Mouse (Mus musculus) yolk sac, embryonic 10.5 days (tissue): ENCODE results near the gene Dgkg.

Experiments used
- DNase-seq: peaks from one replicate; pipeline ENCODE4 v3.0.0-alpha.2; 2017; ENCODE audit warnings: low spot score

Dgkg gene

GRCm38 (mm10) chr16:22545799-22546198 is 111.2 kb downstream of the Dgkg start:
- DNase-seq, result no peak

- DNase-seq, result peak; percentile 59
Observed at GRCm38 (mm10) chr16:22545016-22545561, 111.9 kb downstream of the Dgkg start.

GRCm38 (mm10) chr16:22542691-22543141 is 114.3 kb downstream of the Dgkg start:
- DNase-seq, result no peak

- no peak for DNase-seq
Observed at GRCm38 (mm10) chr16:22539275-22539674, 117.7 kb downstream of the Dgkg start.

GRCm38 (mm10) chr16:22536581-22537160 is 120.3 kb downstream of the Dgkg start:
- no peak for DNase-seq

GRCm38 (mm10) chr16:22533087-22533486 is 123.9 kb downstream of the Dgkg start:
- no peak for DNase-seq

GRCm38 (mm10) chr16:22531834-22532233 is 125.2 kb downstream of the Dgkg start:
- no peak for DNase-seq

GRCm38 (mm10) chr16:22531041-22531440 is 126.0 kb downstream of the Dgkg start:
- no peak for DNase-seq

- no peak for DNase-seq
Observed at GRCm38 (mm10) chr16:22527499-22527939, 129.5 kb downstream of the Dgkg start.

GRCm38 (mm10) chr16:22526386-22526785 is 130.6 kb downstream of the Dgkg start:
- DNase-seq, result no peak

GRCm38 (mm10) chr16:22517431-22518384 is 139.3 kb downstream of the Dgkg start:
- peak; percentile 63 for DNase-seq

GRCm38 (mm10) chr16:22515476-22515875 is 141.5 kb downstream of the Dgkg start:
- DNase-seq, result no peak

GRCm38 (mm10) chr16:22510861-22511637 is 146.0 kb downstream of the Dgkg start:
- DNase-seq, result peak; percentile 83

GRCm38 (mm10) chr16:22508936-22509563 is 148.0 kb downstream of the Dgkg start:
- no peak for DNase-seq

GRCm38 (mm10) chr16:22505656-22506055 is 151.4 kb downstream of the Dgkg start:
- no peak for DNase-seq

- DNase-seq, result no peak
Observed at GRCm38 (mm10) chr16:22504851-22505250, 152.2 kb downstream of the Dgkg start.

GRCm38 (mm10) chr16:22504049-22504448 is 153.0 kb downstream of the Dgkg start:
- DNase-seq, result no peak

GRCm38 (mm10) chr16:22503467-22503866 is 153.6 kb downstream of the Dgkg start:
- DNase-seq, result no peak

GRCm38 (mm10) chr16:22501855-22502254 is 155.2 kb downstream of the Dgkg start:
- DNase-seq, result no peak

- no peak for DNase-seq
Observed at GRCm38 (mm10) chr16:22500561-22500960, 156.5 kb downstream of the Dgkg start.

GRCm38 (mm10) chr16:22499951-22500350 is 157.1 kb downstream of the Dgkg start:
- no peak for DNase-seq

- DNase-seq, result no peak
Observed at GRCm38 (mm10) chr16:22499447-22499846, 157.6 kb downstream of the Dgkg start.
